Mouse (Mus musculus) brain, embryonic 14.5 days (tissue): ENCODE data around the gene Ly6g5b.

Experiments
- CTCF ChIP-seq: fragments of 200-500 bp; IDR thresholded peaks from 2 replicates; pipeline ENCODE4 v1.5.1; 2012; ENCODE audit warnings: inconsistent platforms, mild to moderate bottlenecking, moderate library complexity, borderline replicate concordance; ENCODE audit not compliant: insufficient read depth, insufficient read length; ENCODE audit errors: extremely low read depth
- POLR2A ChIP-seq: fragments of 200-500 bp; IDR thresholded peaks from 2 replicates; pipeline ENCODE4 v1.6.1; 2012; ENCODE audit warnings: mild to moderate bottlenecking, inconsistent platforms, borderline replicate concordance; ENCODE audit not compliant: poor library complexity, insufficient read depth, insufficient read length, severe bottlenecking; ENCODE audit errors: extremely low read depth

DNA sequence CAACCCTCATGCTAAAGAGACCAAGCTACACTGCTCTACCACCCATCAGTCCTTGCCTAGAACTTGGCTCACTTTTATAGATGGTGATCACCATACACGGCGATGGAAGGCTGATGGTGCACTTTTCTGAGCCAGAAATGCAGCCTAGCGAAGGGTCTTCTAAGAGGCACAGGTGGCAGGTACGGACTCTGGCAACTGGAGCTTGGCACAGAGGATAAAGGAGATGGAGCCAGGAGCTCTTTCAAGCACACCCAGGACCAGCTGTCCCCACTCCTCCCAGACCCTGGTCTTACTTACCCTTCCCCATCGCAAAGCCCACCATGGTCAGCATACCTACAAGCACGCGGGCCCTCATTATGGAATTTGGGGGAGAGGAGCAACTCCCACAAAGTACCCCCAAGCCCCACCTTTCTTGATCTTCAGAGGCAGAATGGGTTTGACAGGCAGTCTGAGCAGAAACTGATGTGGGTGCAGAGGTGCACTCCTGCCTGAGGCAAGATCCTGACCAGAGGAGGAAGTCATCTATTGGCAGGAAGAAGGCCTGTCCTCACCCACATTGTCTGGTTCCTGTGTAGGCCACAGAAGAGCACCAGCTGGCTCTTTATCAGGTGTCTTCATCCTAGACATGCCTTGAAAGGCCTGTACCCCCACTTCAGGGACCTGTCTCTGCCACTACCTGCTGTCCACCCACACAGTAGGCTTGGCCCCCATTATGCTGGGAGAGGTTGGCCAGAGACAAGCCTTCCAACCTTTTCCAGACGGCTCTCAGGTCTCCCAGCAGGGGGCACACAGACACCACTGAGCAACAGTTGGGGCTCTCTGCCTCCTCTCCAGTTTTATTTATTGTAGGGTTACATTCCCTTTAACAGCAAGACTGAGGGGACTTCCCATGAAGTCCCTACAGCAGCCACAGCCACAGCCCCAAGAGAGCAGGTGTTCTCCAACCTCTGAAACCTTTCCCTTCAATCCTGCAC is at the start of gene Ly6g5b:
- peak; percentile 40; the same call in 1 of the 2 replicates for TF ChIP-seq CTCF
- TF ChIP-seq POLR2A = no peak
